Mouse (Mus musculus) gastrocnemius, adult 8-10 months (tissue): ENCODE measurements around the gene Sparc. TPM values are rescaled to one million over a fixed set of nuclear protein-coding genes. Genes with fewer than 3 reads are reported as not detected.

Experiments used
- DNase-seq, 2 experiments: peaks; one replicate each; pipeline ENCODE4 v3.0.0; 2022; ENCODE audit warnings: low spot score in 2 of 2
- total RNA-seq, 4 experiments: library from RNA; stranded (reverse); gene quantifications; 2 replicates each; pipeline ENCODE4 v1.2.4; 2022

Sparc gene
- 100 to 1,000 TPM in 3 of 4 experiments, 10 to 100 TPM in 1; 94.4 to 242 (median 133) TPM for total RNA-seq

DNA sequence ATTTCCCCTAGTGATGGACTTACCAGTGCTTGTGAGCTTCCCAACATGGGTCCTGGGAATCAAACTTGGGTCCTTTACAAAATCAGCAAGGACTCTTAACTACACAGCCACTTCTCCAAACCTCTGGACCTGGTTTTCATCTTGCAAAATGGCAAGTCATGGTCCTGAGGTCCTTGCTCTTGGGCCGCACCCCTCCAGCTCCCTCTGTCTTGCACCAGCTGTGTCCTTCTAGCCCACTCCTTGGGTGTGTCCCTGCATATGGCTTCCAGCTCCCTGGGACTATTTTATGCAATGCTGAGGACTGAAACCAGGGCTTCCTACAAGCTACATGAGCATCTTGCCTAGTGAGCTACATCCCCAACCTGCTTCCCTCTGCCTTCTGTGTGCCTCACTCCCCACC lies at the start of gene Sparc:
Gene Sparc, minus strand, starts transcription at position 206 of the 400 bp plus-strand sequence.
- no peak for DNase-seq

GRCm38 (mm10) chr11:55471467-55471866 lies 48.5 kb upstream of the Sparc start:
- DNase-seq: no peak

- DNase-seq: no peak
Measured at GRCm38 (mm10) chr11:55470761-55471160, 47.8 kb upstream of the Sparc start.

GRCm38 (mm10) chr11:55469923-55470691 lies 47.1 kb upstream of the Sparc start:
- no peak for DNase-seq

DNA sequence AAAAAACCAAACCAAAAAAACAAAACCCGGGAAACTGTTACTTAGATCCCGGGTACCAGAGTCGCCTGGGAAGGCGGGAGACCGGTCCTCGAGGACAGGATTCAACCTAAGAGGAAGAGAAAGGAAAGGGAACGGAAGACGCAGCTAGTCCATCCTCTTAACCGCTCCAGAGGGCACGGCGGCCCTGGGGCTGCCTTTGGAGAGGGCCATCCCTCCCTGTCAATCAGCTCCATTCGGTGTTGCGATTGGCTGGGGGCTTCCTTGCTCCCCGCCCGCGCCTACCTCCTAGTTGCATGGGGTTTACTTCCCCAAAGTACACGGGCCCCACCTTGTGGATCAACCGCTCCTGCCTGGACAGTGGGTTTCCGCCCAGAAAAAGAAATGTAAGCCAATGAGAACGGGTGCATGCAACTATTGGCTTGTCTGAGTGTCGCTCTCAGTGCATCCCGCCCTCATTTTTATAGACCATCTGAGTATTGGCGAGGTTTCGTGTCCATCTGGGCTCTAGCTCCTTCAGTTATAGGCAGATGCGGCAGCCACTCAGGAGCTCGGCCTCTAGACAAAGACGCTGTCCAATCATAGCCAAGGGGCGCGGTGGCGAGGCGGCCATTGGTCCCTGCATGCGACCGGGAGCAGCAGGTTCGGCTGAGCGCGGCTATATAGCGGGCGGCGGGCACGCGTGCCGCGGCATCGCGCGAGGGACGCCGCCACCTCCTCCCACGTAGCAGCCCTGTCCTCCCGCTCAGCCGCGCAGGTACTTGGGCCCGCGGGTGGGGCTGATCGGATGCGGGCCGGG lies 46.3 kb upstream of the Sparc start, which contains the start of gene G3bp1:
Gene G3bp1, plus strand, starts transcription at position 638 of the 796 bp plus-strand sequence.
- peak; percentile 100 for DNase-seq

GRCm38 (mm10) chr11:55468611-55469047 lies 45.6 kb upstream of the Sparc start:
- DNase-seq: no peak

DNA sequence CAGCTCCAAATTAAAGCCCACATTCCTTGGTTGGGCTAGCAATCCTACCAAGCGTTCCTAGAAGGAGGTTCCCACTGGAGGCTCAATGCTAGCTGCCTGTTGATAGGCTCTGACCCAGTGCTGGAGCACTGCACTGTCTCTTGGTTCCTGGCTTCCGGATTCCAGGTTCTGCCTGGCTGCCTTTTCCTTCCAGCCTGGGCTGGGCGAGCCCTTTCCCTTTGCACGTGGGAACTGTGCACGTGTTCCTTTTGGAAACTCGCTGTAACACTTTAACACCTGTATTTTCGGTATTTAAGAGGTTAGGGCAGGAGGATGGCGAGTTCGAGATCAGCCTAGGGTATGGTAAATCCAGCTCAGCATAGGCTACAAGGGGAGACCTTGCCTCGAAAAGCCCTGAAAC lies 45.0 kb upstream of the Sparc start:
- no peak for DNase-seq

GRCm38 (mm10) chr11:55465177-55465576 lies 42.2 kb upstream of the Sparc start:
- no peak for DNase-seq

GRCm38 (mm10) chr11:55464707-55465106 lies 41.7 kb upstream of the Sparc start:
- DNase-seq: no peak

- DNase-seq: no peak
Measured at GRCm38 (mm10) chr11:55462149-55462548, 39.2 kb upstream of the Sparc start.

DNA sequence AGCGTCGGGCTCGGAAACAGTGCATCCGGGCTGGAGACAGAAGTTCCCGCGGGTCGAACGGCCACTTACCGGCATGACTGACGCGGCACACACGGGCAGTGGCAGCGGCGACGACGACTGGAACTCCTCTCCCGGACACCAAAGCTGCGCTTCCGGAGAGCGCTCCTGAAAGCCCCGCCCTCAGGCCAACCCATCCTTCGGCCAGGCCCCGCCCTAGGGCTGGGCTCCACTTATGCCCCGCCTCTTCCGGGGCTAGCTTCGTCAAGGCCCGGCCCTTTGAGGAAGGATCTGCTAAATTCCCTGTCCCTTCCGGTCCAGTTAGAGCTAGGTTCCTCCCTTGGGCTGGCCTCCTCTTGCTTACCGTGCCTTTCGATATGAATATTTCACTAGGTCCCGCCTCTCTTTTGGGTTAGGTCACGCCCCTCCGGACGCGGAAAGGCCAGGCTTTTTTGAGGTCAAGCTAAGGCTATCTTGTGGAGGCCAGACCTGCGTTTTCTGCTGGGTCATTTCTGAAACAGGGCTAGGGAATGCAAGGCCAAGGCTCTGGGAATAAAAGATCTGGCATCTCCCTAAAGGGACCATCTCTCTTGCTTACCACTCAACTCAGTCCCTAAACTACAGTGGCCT lies 38.1 kb upstream of the Sparc start, which contains the start of gene Atox1:
Gene Atox1, minus strand, starts transcription at position 221 of the 627 bp plus-strand sequence.
- peak; percentile 96 for DNase-seq

DNA sequence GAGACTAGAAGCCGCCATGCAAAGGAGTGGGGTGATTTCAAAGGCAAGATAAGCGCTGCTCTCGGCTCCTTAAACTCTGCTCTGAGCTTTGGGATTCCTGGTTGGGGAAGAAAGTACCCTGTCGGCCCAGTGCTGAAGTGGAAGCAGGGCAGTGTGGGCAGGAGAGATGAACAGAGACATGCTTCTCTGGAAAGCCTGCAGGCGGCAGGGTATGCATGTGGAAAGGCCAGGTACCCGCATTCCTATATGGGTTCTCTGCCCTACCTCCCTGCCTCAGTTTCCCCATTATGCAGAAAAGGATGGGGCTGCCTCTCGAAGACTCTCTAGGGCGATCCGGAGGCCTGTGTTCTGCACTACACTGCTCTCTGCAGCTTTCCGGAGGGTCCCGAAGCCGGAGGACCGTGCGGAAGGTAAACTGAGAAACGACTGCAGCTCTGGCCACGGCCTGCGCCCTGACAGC lies 37.6 kb upstream of the Sparc start:
- DNase-seq: no peak

GRCm38 (mm10) chr11:55459850-55460558 lies 37.0 kb upstream of the Sparc start:
- no peak for DNase-seq

GRCm38 (mm10) chr11:55458501-55458900 lies 35.5 kb upstream of the Sparc start:
- no peak for DNase-seq

DNA sequence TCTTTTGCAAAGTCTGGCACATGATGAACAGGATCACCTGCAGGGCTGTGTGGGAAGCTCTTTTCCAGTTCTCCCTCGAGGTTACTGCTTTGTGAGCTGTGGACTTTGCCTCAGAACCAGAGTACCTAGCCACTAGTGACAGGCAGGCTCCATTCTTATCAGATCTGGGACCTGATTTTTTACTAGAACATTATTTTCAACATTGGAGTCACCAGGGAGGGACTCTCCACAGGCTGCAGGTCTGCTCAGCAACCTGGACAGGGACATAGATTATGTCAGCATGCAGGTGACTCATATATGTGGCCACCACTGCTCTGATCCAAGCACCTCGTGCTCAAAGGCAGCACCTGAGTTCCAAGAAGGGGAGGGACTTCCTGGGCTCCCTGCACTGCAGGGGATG lies 32.2 kb upstream of the Sparc start:
- no peak for DNase-seq

GRCm38 (mm10) chr11:55453640-55454039 lies 30.7 kb upstream of the Sparc start:
- no peak for DNase-seq

DNA sequence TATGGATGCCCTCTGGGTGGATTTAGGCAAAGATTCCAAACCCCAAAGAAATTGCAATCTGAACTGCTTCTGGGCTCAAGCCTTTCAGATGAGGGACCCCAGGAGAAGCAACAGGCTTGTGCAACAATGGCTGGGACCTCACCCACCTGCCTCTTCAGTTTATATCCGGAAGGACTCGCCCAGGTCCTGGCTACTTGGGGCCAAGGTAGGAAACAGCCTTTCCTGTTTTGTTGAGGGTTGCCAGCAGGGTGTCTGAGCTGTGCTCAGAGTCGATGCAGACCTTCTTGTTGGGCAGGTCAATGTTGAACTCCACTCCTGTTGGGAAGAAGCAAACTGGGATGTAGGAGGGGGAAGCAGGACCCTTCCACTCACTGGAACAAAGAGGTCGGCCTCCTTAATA lies 27.3 kb upstream of the Sparc start:
- no peak for DNase-seq

GRCm38 (mm10) chr11:55449531-55449930 lies 26.5 kb upstream of the Sparc start:
- DNase-seq: no peak

- peak; percentile 60 to 69 for DNase-seq
Measured at GRCm38 (mm10) chr11:55446579-55446978, 23.6 kb upstream of the Sparc start.

- peak in 1 of 2 experiments; percentile 23 for DNase-seq
Measured at GRCm38 (mm10) chr11:55444772-55445171, 21.8 kb upstream of the Sparc start.

- no peak for DNase-seq
Measured at GRCm38 (mm10) chr11:55439718-55440117, 16.7 kb upstream of the Sparc start.
